Mouse (Mus musculus): ENCODE measurements around the gene Aim2. TPM values are rescaled to one million over a fixed set of nuclear protein-coding genes. Genes with fewer than 3 reads are reported as not detected.

Gene Aim2
- polyA plus RNA-seq, 1 experiment = 0.08 TPM

DNA sequence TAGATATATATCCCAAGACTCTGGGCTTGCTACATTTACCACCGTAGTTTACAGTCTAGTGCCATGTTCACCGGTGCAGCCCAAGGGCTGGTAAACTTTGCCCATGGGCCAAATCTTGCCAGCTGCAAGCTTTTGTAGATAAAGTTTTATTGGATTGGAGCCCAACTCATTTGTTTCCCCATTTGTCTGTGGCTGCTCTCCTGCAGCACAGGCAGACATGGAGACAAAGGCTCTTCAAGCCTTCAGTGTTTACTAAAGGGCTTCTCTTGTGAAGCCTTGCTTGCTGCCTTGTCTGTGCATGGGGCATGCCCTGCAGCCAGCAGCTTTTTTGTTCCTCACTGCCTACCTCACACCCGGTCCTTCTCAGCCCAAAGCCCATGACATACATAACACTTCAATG lies 6.7 kb upstream of the Aim2 start:
- peaks cover 24% of the 10 kb centered on the region for H3K27me3 ChIP-seq (replicated peaks)

DNA sequence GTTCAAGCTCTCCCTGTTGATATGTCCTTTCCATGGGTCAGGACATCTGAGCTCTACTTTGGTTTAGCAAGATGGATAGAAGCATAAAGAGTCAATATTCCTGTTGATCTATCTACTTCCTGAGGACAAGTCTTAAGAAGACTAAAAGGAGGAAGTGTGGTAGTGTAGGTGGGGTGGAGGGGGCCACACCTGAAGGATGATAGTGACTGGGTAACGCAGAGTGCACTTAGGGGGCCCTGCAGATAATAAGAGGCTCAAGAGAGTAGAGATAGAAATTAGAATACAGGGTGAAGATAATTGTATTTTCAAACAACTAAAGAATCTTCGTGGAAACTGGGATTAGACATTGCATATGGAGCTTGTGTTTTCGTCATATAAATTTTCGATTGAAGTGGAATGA lies 5.6 kb upstream of the Aim2 start:
- no peak for TF ChIP-seq FLI1 (IDR thresholded peaks at IDR 0.05; ENCODE audit: low read length)
- no peak for TF ChIP-seq GATA1 (IDR thresholded peaks at IDR 0.05; ENCODE audit: borderline replicate concordance, low read length)
- peaks cover 15% of the 10 kb centered on the region for H3K4me1 ChIP-seq
- no peaks in the 10 kb centered on the region for H3K9me3 ChIP-seq
- H3K36me3 ChIP-seq (replicated peaks; ENCODE audit: low read length) = no peaks in the 10 kb centered on the region
- H3K4me3 ChIP-seq (replicated peaks) = no peak overlapping the region
- peaks cover 25% of the 10 kb centered on the region for H3K27me3 ChIP-seq (replicated peaks)

More for the DNA sequence above, 6.7 kb upstream of the Aim2 start:
- TF ChIP-seq GATA1 (IDR thresholded peaks at IDR 0.05; ENCODE audit: borderline replicate concordance, low read length) = no peak
- TF ChIP-seq FLI1 (IDR thresholded peaks at IDR 0.05; ENCODE audit: low read length) = no peak
- H3K4me3 ChIP-seq (replicated peaks) = no peak overlapping the region
- no peaks in the 10 kb centered on the region for H3K36me3 ChIP-seq (replicated peaks; ENCODE audit: low read length)
- H3K4me1 ChIP-seq = peaks cover 15% of the 10 kb centered on the region
- H3K9me3 ChIP-seq = no peaks in the 10 kb centered on the region

DNA sequence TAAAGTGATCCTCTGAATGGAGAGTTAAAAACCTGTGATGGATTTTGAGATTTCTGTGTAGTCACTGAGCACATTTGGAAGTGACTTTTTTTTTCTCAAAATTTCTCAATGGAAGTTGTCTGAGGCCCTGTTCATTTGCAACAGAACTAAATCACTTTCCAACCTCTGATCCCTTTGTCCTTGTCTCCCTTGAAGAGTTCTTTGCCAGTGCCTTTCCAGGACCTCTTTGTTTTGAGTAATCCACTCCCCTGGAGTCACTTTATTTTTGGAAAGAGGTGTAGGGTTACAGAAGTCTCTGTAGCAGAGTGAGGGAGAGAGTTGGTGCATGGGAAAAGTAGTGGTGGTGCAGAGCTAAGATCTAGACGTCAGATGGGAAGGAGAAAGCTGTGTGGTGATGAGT lies 2.2 kb upstream of the Aim2 start:
- Histone ChIP-seq H3K36me3 (replicated peaks; ENCODE audit: low read length) (no peaks in the 10 kb centered on the region), H3K4me3 (replicated peaks) (no peak overlapping the region), H3K9me3 (no peaks in the 10 kb centered on the region), H3K4me1 (peaks cover 22% of the 10 kb centered on the region), H3K27me3 (replicated peaks) (peaks cover 27% of the 10 kb centered on the region)
- no peak for TF ChIP-seq GATA1 (IDR thresholded peaks at IDR 0.05; ENCODE audit: borderline replicate concordance, low read length)
- no peak for TF ChIP-seq FLI1 (IDR thresholded peaks at IDR 0.05; ENCODE audit: low read length)

DNA sequence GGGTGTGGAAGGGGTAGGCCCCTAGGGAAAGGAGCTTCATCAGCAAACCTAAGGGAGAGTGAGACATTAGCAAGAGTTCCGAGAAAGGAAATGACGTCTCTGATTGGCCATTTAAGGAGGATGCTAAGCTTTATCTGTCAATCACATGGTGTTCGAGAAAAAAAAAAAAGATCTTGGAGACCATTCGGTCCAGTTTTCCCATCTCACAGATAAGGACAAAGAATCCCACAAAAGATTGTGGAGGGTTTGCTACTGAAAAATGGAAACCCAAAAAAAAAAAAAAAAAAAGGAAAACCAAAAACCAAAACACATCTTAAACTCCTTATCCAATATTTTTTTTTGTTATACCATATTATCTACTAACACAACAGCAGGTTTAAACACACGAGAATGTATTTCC lies 1.5 kb upstream of the Aim2 start:
- TF ChIP-seq FLI1 (IDR thresholded peaks at IDR 0.05; ENCODE audit: low read length) (no peak), GATA1 (IDR thresholded peaks at IDR 0.05; ENCODE audit: borderline replicate concordance, low read length) (no peak)
- Histone ChIP-seq H3K4me3 (replicated peaks) (no peak overlapping the region), H3K9me3 (no peaks in the 10 kb centered on the region), H3K4me1 (peaks cover 22% of the 10 kb centered on the region), H3K36me3 (replicated peaks; ENCODE audit: low read length) (no peaks in the 10 kb centered on the region), H3K27me3 (replicated peaks) (peaks cover 22% of the 10 kb centered on the region)

DNA sequence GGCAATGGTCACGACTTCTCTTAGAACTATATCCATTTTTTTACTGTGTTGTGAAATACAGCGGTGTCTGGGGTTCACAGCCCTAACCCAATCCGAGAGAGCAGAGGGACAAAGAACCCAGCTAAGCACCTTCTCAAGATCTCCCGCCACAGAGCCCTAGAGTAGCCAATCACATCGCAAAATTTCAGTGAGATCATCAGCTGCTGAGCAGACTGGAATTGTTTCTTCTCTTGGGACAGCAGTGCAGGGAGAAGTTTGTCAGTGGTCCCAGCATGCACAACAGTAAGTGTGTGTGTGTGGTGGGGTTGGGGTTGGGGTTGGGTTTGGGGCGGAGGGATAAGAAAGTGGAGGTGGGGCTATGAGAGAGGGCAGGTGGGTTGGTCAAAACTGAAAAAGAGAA lies 733 bp upstream of the Aim2 start:
- Histone ChIP-seq H3K27me3 (replicated peaks) (peaks cover 20% of the 10 kb centered on the region), H3K36me3 (replicated peaks; ENCODE audit: low read length) (no peaks in the 10 kb centered on the region), H3K4me1 (peaks cover 26% of the 10 kb centered on the region), H3K4me3 (replicated peaks) (peak overlapping the region; percentile 85), H3K9me3 (no peaks in the 10 kb centered on the region)
- TF ChIP-seq FLI1 (IDR thresholded peaks at IDR 0.05; ENCODE audit: low read length) (no peak), GATA1 (IDR thresholded peaks at IDR 0.05; ENCODE audit: borderline replicate concordance, low read length) (no peak)

DNA sequence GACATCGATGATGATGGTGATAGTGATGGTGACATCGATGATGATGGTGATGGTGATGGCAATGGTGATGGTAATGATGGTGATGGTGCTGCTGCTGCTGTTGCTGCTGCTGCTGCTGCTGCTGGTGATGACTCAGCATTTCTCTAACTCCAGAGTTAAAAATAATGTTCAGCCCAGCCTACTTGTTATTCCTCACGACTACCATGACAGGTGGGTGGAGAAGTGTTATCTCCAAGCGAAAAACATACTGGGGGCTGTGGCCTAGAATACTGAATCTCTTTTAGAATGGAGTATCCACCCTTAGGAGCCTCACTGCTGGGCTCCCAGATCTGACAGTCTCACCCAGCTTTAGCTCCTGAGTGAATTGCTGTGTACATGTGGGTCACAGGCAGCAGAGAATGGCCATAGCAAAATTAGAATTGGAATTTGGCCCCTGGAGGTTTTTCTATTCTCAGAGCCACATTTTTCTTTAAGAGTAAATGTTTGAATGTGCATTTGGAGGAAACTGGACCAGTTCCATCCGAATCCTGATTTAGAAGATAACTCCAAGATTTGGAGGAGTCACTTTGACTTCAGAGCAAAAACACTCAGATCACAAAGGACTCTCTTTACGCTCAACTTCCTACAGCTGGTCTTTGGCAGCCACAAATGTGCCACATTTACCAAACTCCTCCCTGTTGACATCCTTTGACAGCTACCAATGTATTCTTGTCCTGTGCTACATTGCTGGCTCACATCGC lies 4.6 kb downstream of the Aim2 start:
- H3K4me3 ChIP-seq (replicated peaks) = peak overlapping the region; percentile 64
- peaks cover 24% of the 10 kb centered on the region for H3K4me1 ChIP-seq
- TF ChIP-seq FLI1 (IDR thresholded peaks at IDR 0.05; ENCODE audit: low read length) (no peak), GATA1 (IDR thresholded peaks at IDR 0.05; ENCODE audit: borderline replicate concordance, low read length) (no peak)
- peaks cover 14% of the 10 kb centered on the region for H3K27me3 ChIP-seq (replicated peaks)
- no peaks in the 10 kb centered on the region for H3K9me3 ChIP-seq
- no peaks in the 10 kb centered on the region for H3K36me3 ChIP-seq (replicated peaks; ENCODE audit: low read length)

DNA sequence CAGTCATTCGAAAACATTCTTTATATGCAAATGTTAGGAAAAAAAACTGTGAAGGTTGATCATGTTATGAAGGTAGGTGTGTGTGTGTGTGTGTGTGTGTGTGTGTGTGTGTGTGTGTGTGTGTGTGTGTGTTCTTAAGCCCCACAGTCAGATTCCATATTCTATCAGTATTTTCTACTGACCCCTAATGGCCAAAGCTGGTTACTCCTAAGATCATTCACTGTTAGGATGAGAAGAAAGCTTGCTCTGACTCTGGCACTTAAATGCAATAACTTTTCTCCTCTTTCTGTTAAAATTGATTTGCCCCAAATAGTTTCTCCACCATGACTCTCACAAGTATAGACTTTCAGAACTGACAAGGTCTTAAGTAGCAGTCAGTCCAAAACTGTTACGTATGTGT lies 6.0 kb downstream of the Aim2 start:
- Histone ChIP-seq H3K36me3 (replicated peaks; ENCODE audit: low read length) (no peaks in the 10 kb centered on the region), H3K4me3 (replicated peaks) (no peak overlapping the region), H3K27me3 (replicated peaks) (peaks cover 14% of the 10 kb centered on the region), H3K4me1 (peaks cover 19% of the 10 kb centered on the region), H3K9me3 (no peaks in the 10 kb centered on the region)
- TF ChIP-seq FLI1 (IDR thresholded peaks at IDR 0.05; ENCODE audit: low read length) (no peak), GATA1 (IDR thresholded peaks at IDR 0.05; ENCODE audit: borderline replicate concordance, low read length) (no peak)

DNA sequence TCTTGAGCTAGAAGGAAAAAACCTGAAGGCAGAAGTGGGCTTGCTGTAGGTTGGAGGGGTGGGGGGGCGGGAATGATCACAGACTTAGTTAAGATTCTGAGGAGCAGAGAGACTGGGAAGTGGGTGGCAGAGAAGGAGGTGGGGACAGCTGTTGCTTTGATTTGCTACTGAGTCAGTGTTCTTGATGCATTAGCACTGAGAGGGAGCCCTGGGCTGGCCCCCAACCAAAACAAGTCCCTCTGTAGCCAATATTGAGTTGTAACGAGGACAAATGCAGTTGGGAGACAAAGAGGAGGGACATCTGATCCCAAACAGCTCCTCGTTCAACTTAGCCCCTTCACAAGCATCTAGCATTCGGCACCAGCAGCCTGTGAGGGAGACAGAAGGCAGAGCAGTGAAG lies 7.1 kb downstream of the Aim2 start:
- H3K4me1 ChIP-seq = peaks cover 19% of the 10 kb centered on the region
- H3K4me3 ChIP-seq (replicated peaks) = no peak overlapping the region
- peaks cover 13% of the 10 kb centered on the region for H3K27me3 ChIP-seq (replicated peaks)
- no peaks in the 10 kb centered on the region for H3K36me3 ChIP-seq (replicated peaks; ENCODE audit: low read length)
- no peaks in the 10 kb centered on the region for H3K9me3 ChIP-seq
- no peak for TF ChIP-seq GATA1 (IDR thresholded peaks at IDR 0.05; ENCODE audit: borderline replicate concordance, low read length)
- no peak for TF ChIP-seq FLI1 (IDR thresholded peaks at IDR 0.05; ENCODE audit: low read length)

DNA sequence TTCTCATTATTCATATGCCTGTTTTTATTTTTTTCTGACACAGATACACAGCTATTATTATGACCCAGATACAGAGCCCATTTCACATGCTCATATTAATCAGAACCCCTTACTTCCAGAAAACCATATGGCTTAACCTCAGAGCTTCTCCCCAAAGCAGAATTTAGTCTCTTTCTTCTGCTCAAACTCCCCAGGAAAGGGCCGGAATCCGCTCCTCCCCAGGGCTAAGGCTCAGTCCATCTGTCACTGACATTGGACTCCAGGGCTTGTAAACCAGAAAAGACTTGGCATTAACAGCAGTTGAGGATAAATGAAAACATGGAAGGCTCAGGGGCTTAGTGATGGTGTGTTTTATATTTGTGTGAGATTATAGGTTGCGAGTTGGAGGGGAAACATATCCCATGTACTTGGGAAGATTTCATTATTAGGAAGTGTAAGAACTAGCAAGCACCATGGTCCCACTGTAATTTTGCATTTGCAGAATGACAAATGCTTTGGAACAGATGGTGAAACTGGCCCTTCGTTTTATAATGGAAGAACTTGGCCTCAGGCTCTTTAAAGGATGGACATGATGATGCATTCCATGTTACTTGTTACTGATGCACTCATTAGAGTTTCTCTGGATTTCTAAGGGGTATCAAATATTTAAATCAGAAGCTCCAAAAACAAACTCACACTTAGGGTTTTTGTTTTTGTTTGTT lies 9.1 kb downstream of the Aim2 start:
- TF ChIP-seq GATA1 (IDR thresholded peaks at IDR 0.05; ENCODE audit: borderline replicate concordance, low read length) (no peak), FLI1 (IDR thresholded peaks at IDR 0.05; ENCODE audit: low read length) (no peak)
- H3K27me3 ChIP-seq (replicated peaks) = peaks cover 28% of the 10 kb centered on the region
- no peaks in the 10 kb centered on the region for H3K9me3 ChIP-seq
- H3K4me3 ChIP-seq (replicated peaks) = no peak overlapping the region
- H3K4me1 ChIP-seq = peaks cover 17% of the 10 kb centered on the region
- H3K36me3 ChIP-seq (replicated peaks; ENCODE audit: low read length) = no peaks in the 10 kb centered on the region

DNA sequence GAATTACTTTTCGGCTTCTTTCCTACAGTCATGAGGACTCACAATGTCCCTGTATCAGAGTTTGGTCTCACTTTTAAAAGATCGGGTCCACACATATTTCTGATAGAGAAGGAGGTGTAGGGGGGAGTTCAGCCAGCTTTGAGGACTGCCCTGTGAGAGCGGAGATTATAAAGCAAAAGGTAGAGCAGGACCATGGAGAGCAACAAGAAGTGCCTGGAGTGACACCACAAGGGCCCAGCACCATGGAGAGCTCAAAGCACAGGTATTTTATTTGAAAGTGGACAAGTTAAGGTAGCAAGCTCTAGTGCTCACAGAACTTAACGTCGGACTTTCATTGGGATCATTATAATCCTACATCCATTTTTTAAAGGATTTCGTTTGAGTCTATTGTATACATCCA lies 11.0 kb downstream of the Aim2 start:
- Histone ChIP-seq H3K36me3 (replicated peaks; ENCODE audit: low read length) (no peaks in the 10 kb centered on the region), H3K27me3 (replicated peaks) (peaks cover 47% of the 10 kb centered on the region), H3K4me3 (replicated peaks) (no peak overlapping the region), H3K4me1 (peaks cover 13% of the 10 kb centered on the region), H3K9me3 (no peaks in the 10 kb centered on the region)
- TF ChIP-seq GATA1 (IDR thresholded peaks at IDR 0.05; ENCODE audit: borderline replicate concordance, low read length) (no peak), FLI1 (IDR thresholded peaks at IDR 0.05; ENCODE audit: low read length) (no peak)

Data from megakaryocyte, embryonic 14.5 days (primary cell).